ENCODE assay signal across 24 mouse cellular contexts in genomic region chr5:150055322-150055721, GRCm38 (mm10). TPM values are rescaled to one million over a fixed set of nuclear protein-coding genes. Genes with fewer than 3 reads are reported as not detected.
DNase-seq lines count a peak whose midpoint lies in the region; ATAC-seq lines count a peak whose summit lies in the region.
"Had no signal": no experiment of that assay in that cellular context is flagged by ENCODE, and none has a peak within 500 bp of the region (broad histone marks: within the 10 kb centered on the region; RNA-seq: fewer than 3 reads in every experiment).

No protein-coding gene starts in this region.

- H3K4me3 ChIP-seq in heart, embryonic 10.5 days, result no peak overlapping the region
- H3K4me3 ChIP-seq: embryonic facial prominence, embryonic 13.5 days; forebrain, embryonic 12.5 days; heart, embryonic 15.5 days; hindbrain, embryonic 10.5 days; intestine, embryonic 15.5 days had no signal

- no peak overlapping the region for H3K27ac ChIP-seq in heart, embryonic 10.5 days
- H3K27ac ChIP-seq: embryonic facial prominence, embryonic 13.5 days; forebrain, embryonic 12.5 days; heart, embryonic 15.5 days; hindbrain, embryonic 10.5 days; hindbrain, embryonic 14.5 days; intestine, embryonic 15.5 days had no signal

- no peaks in the 10 kb centered on the region for H3K9me3 ChIP-seq in heart, embryonic 10.5 days
- H3K9me3 ChIP-seq: embryonic facial prominence, embryonic 13.5 days; heart, embryonic 15.5 days; hindbrain, embryonic 10.5 days; intestine, embryonic 15.5 days had no signal

- H3K4me1 ChIP-seq in heart, embryonic 10.5 days, result no peaks in the 10 kb centered on the region
- H3K4me1 ChIP-seq: embryonic facial prominence, embryonic 13.5 days; forebrain, embryonic 12.5 days; heart, embryonic 15.5 days; hindbrain, embryonic 10.5 days; intestine, embryonic 15.5 days had no signal

- 65% methylated on average over 1 of the region's 1 CpGs for WGBS in heart, embryonic 10.5 days

- H3K36me3 ChIP-seq in heart, embryonic 10.5 days, result no peaks in the 10 kb centered on the region
- H3K36me3 ChIP-seq: embryonic facial prominence, embryonic 13.5 days; forebrain, embryonic 12.5 days; heart, embryonic 15.5 days; hindbrain, embryonic 10.5 days; intestine, embryonic 15.5 days had no signal

- H3K27me3 ChIP-seq in heart, embryonic 10.5 days (ENCODE audit: insufficient read depth, poor library complexity, severe bottlenecking), result no peaks in the 10 kb centered on the region
- H3K27me3 ChIP-seq: embryonic facial prominence, embryonic 13.5 days; forebrain, embryonic 12.5 days; heart, embryonic 15.5 days; intestine, embryonic 15.5 days had no signal

- peak; percentile 76 for DNase-seq in heart, adult 11 months
- DNase-seq in heart, embryonic 10.5 days (ENCODE audit: low spot score), result no peak
- DNase-seq in MEL-GATA-1-ER (ENCODE audit: extremely low read depth, low read depth), result peak; percentile 7
- no peak for DNase-seq in left cerebral cortex, adult 8-10 months (ENCODE audit: low spot score in 2 of 2)
- no peak for DNase-seq in lung, postnatal 25 days (ENCODE audit: low spot score)
- DNase-seq in frontal cortex, postnatal 25 days (ENCODE audit: low spot score in 2 of 2), result no peak
- DNase-seq: adrenal gland, adult 8-10 months; adrenal gland, postnatal 36 days; cerebellum, adult 11-12 months; cerebellum, adult 9-10 months; cerebellum, postnatal 25 days; gastrocnemius, postnatal 14 days; heart, adult 18-20 months had no signal

- ATAC-seq in hematopoietic stem cell, adult 5-6 weeks (replicated peaks in 1 of 2; ENCODE audit: insufficient read depth in 1 of 2, low FRiP score in 2 of 2, low TSS enrichment in 1 of 2, low read depth in 1 of 2, poor library complexity in 2 of 2, severe bottlenecking in 2 of 2), result peak; percentile 49 to 51; a peak in 2 of 4 replicates
- ATAC-seq: forebrain, embryonic 16.5 days; intestine, embryonic 15.5 days had no signal

RNA-seq across cellular contexts. Expression of gene Rxfp2, which starts 36.8 kb away (rescaled TPM):
- 0.36 and 0.59 TPM in 2 replicates for polyA plus RNA-seq in heart, embryonic 10.5 days (2016; fragmentation: Nextera tagmentation; extraction: Ambion mirVana)
- total RNA-seq in hematopoietic stem cell, adult 5-6 weeks (2017), result not detected in 2 replicates
- total RNA-seq in left cerebral cortex, adult 8-10 months (2022), result 1 to 10 TPM in 3 of 4 experiments, under 1 TPM in 1; 0.61 to 1.4 (median 1.2) TPM
- total RNA-seq: adrenal gland, adult 8-10 months; adrenal gland, postnatal 36 days; ES-E14; gastrocnemius, adult 18-20 months; gastrocnemius, postnatal 14 days; heart, adult 18-20 months; heart, postnatal 14 days had no signal

Comparison
In these comparisons a context has a peak if more than half of its experiments do, and no peak if none do; other contexts are left out.
1. DNase-seq: peak in heart, adult 11 months (single experiment) and MEL-GATA-1-ER (single experiment); none in heart, embryonic 10.5 days (single experiment), left cerebral cortex, adult 8-10 months (0 of 2), lung, postnatal 25 days (single experiment) and frontal cortex, postnatal 25 days (0 of 2).